Mouse (Mus musculus): ENCODE measurements around the gene Taf1b. TPM values are rescaled to one million over a fixed set of nuclear protein-coding genes. Genes with fewer than 3 reads are reported as not detected.

The Taf1b gene
- polyA plus RNA-seq, 1 experiment from 2014 or later = 16.9 TPM

- H3K9me3 ChIP-seq (ENCODE audit: low read length) = no peaks in the 10 kb centered on the region
- ATAC-seq (no peak), DNase-seq (ENCODE audit: low spot score) (no peak)
- 83% methylated on average over 16 of the region's 16 CpGs for WGBS
- no peaks in the 10 kb centered on the region for H3K36me3 ChIP-seq (ENCODE audit: insufficient read depth, low read length)
- H3K4me2 ChIP-seq (replicated peaks; ENCODE audit: low read depth, low read length) = no peak overlapping the region
- H3K9ac ChIP-seq (replicated peaks; ENCODE audit: low read depth) = no peak overlapping the region
- TF ChIP-seq EP300 (IDR thresholded peaks at IDR 0.05) (no peak), CTCF (IDR thresholded peaks at IDR 0.05) (no peak)
- H3K27ac ChIP-seq (ENCODE audit: low read length) = no peak overlapping the region
- H3K27me3 ChIP-seq (replicated peaks; ENCODE audit: insufficient read depth, low read length) = no peaks in the 10 kb centered on the region
- no peaks in the 10 kb centered on the region for H3K4me1 ChIP-seq (ENCODE audit: insufficient read depth, low read depth, low read length)
- no peak overlapping the region for H3K4me3 ChIP-seq (ENCODE audit: low read depth, low read length)
Measured at GRCm38 (mm10) chr12:24541426-24542154, 43.4 kb downstream of the Taf1b start.

DNA sequence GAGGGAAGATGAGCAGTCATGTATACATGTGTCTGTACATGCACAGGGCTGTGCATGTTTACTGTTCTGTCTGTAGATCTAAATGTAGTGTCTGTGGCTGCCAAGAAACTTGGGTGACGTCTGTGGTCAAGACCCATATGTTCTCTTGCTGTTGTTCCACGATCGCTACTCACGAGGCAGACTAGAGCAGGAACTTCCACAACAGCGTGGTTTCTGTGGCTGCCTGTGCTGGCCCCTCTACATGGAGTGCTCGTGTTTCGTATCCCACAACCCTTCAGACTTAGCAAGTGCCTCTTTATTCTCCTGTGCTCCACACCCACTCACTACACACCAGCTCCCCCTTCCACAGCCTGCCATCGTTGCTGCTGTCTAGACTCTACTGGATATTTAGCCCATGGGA is 49.5 kb downstream of the Taf1b start:
- Histone ChIP-seq H3K9ac (replicated peaks; ENCODE audit: low read depth) (no peak overlapping the region), H3K9me3 (ENCODE audit: low read length) (no peaks in the 10 kb centered on the region), H3K27ac (ENCODE audit: low read length) (no peak overlapping the region), H3K4me3 (ENCODE audit: low read depth, low read length) (no peak overlapping the region), H3K36me3 (ENCODE audit: insufficient read depth, low read length) (0 out of 2 replicates have a peak, but pooled peaks cover 11% of the 10 kb centered on the region), H3K27me3 (replicated peaks; ENCODE audit: insufficient read depth, low read length) (no peaks in the 10 kb centered on the region), H3K4me2 (replicated peaks; ENCODE audit: low read depth, low read length) (no peak overlapping the region), H3K4me1 (ENCODE audit: insufficient read depth, low read depth, low read length) (no peaks in the 10 kb centered on the region)
- DNase-seq (ENCODE audit: low spot score) (no peak), ATAC-seq (no peak)
- no peak for TF ChIP-seq EP300 (IDR thresholded peaks at IDR 0.05)
- no peak for TF ChIP-seq CTCF (IDR thresholded peaks at IDR 0.05)
- 57% methylated on average over 8 of the region's 8 CpGs for whole genome bisulfite sequencing

DNA sequence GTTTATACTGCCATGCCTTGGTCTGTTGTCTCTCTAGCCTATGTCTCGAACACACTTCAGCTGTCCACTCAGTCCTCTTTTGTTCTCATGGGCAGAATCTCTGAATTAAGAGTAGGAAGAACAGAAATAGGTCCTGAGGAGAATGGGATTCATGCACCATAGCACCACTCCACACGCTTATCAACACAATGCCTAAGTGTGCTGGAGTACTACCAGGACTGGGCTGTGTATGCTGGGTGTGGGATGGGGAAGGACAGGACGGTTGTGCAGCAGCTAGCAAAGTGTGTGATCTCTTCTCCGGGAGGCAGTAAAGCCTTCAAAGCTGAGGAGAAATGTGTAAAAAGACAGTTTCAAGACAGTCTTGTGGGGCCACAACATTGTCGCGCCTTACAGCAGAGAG is 50.7 kb downstream of the Taf1b start:
- DNase-seq (ENCODE audit: low spot score) (no peak), ATAC-seq (no peak)
- no peaks in the 10 kb centered on the region for H3K4me1 ChIP-seq (ENCODE audit: insufficient read depth, low read depth, low read length)
- no peak overlapping the region for H3K9ac ChIP-seq (replicated peaks; ENCODE audit: low read depth)
- TF ChIP-seq EP300 (IDR thresholded peaks at IDR 0.05) = no peak
- no peak for TF ChIP-seq CTCF (IDR thresholded peaks at IDR 0.05)
- H3K4me3 ChIP-seq (ENCODE audit: low read depth, low read length) = no peak overlapping the region
- no peak overlapping the region for H3K27ac ChIP-seq (ENCODE audit: low read length)
- H3K27me3 ChIP-seq (replicated peaks; ENCODE audit: insufficient read depth, low read length) = no peaks in the 10 kb centered on the region
- no peaks in the 10 kb centered on the region for H3K9me3 ChIP-seq (ENCODE audit: low read length)
- H3K4me2 ChIP-seq (replicated peaks; ENCODE audit: low read depth, low read length) = no peak overlapping the region
- 92% methylated on average over 6 of the region's 6 CpGs for WGBS
- 0 out of 2 replicates have a peak, but pooled peaks cover 11% of the 10 kb centered on the region for H3K36me3 ChIP-seq (ENCODE audit: insufficient read depth, low read length)

DNA sequence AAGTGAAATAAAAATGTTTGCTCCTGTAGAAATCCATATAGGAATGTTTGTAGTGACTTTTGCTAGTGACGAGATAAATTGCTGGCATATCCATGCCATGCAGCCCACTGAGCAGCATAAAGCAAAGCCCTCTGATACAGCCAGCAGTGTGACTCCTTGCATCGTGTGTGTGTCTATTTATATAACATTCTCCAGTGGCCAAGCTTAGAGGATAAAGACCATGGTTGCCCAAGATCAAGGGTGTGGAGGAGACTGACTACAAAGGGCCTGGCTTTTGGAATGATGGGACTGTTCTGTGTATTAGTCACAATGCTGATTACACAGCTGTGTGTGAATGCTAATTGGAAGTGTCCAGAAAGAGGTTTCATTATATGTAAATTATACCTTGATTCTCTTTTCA is 54.4 kb downstream of the Taf1b start:
- no peak for ATAC-seq
- TF ChIP-seq EP300 (IDR thresholded peaks at IDR 0.05) (no peak), CTCF (IDR thresholded peaks at IDR 0.05) (no peak)
- Histone ChIP-seq H3K36me3 (ENCODE audit: insufficient read depth, low read length) (peaks cover 12% of the 10 kb centered on the region; the same call in 1 of the 2 replicates), H3K9me3 (ENCODE audit: low read length) (no peaks in the 10 kb centered on the region), H3K4me3 (ENCODE audit: low read depth, low read length) (no peak overlapping the region), H3K4me2 (replicated peaks; ENCODE audit: low read depth, low read length) (no peak overlapping the region), H3K27ac (ENCODE audit: low read length) (no peak overlapping the region), H3K9ac (replicated peaks; ENCODE audit: low read depth) (no peak overlapping the region), H3K4me1 (ENCODE audit: insufficient read depth, low read depth, low read length) (no peaks in the 10 kb centered on the region), H3K27me3 (replicated peaks; ENCODE audit: insufficient read depth, low read length) (no peaks in the 10 kb centered on the region)
- no peak for DNase-seq (ENCODE audit: low spot score)
- WGBS = 69% methylated on average over 2 of the region's 2 CpGs

- no peak for ATAC-seq
- TF ChIP-seq EP300 (IDR thresholded peaks at IDR 0.05) (no peak), CTCF (IDR thresholded peaks at IDR 0.05) (no peak)
Measured at GRCm38 (mm10) chr12:24555976-24556375, 57.8 kb downstream of the Taf1b start.

DNA sequence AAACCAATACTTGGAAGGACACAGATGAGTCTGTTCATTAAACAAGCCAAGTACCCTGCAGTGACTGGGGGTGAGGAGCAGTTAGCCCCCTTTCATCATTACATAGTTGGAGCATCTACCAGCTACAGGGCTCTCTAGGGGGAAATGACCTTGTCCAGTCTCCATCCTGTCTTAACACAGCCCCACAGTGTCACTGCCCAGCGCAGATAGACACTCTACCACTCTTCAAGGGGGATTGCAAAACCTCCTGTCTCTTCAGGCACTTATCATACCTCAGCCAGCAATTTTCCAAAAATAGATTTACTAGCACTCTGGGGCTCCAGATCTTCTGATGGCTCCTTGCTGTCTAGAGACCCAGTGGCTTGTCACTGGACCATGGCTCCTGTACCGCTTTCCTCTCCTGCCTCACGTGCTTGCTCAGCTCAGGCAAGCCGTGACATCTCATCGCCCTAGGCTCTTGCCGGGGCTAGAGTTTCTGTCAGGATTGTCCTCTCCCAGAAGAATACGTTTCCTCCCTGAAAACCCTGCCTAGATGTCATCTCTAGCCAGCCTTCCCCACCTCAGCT is 65.3 kb downstream of the Taf1b start:
- H3K9me3 ChIP-seq (ENCODE audit: low read length) = no peaks in the 10 kb centered on the region
- H3K27ac ChIP-seq (ENCODE audit: low read length) = no peak overlapping the region
- no peak overlapping the region for H3K4me2 ChIP-seq (replicated peaks; ENCODE audit: low read depth, low read length)
- 81% methylated on average over 7 of the region's 7 CpGs for WGBS
- ATAC-seq (no peak), DNase-seq (ENCODE audit: low spot score) (no peak)
- no peaks in the 10 kb centered on the region for H3K4me1 ChIP-seq (ENCODE audit: insufficient read depth, low read depth, low read length)
- TF ChIP-seq EP300 (IDR thresholded peaks at IDR 0.05) (no peak), CTCF (IDR thresholded peaks at IDR 0.05) (no peak)
- no peak overlapping the region for H3K4me3 ChIP-seq (ENCODE audit: low read depth, low read length)
- H3K36me3 ChIP-seq (ENCODE audit: insufficient read depth, low read length) = no peaks in the 10 kb centered on the region; the same call in 1 of the 2 replicates
- H3K27me3 ChIP-seq (replicated peaks; ENCODE audit: insufficient read depth, low read length) = no peaks in the 10 kb centered on the region
- H3K9ac ChIP-seq (replicated peaks; ENCODE audit: low read depth) = no peak overlapping the region

More at GRCm38 (mm10) chr12:24555976-24556375, 57.8 kb downstream of the Taf1b start:
- Histone ChIP-seq H3K4me3 (ENCODE audit: low read depth, low read length) (no peak overlapping the region), H3K27me3 (replicated peaks; ENCODE audit: insufficient read depth, low read length) (no peaks in the 10 kb centered on the region), H3K9ac (replicated peaks; ENCODE audit: low read depth) (no peak overlapping the region), H3K4me1 (ENCODE audit: insufficient read depth, low read depth, low read length) (no peaks in the 10 kb centered on the region), H3K36me3 (ENCODE audit: insufficient read depth, low read length) (peaks cover 3% of the 10 kb centered on the region; the same call in 1 of the 2 replicates), H3K9me3 (ENCODE audit: low read length) (no peaks in the 10 kb centered on the region), H3K27ac (ENCODE audit: low read length) (no peak overlapping the region), H3K4me2 (replicated peaks; ENCODE audit: low read depth, low read length) (no peak overlapping the region)
- no peak for DNase-seq (ENCODE audit: low spot score)
- WGBS = 72% methylated on average over 8 of the region's 8 CpGs

All from lung, postnatal 0 days (tissue).